ENCODE assay signal across 8 mouse cellular contexts in the genomic region with DNA sequence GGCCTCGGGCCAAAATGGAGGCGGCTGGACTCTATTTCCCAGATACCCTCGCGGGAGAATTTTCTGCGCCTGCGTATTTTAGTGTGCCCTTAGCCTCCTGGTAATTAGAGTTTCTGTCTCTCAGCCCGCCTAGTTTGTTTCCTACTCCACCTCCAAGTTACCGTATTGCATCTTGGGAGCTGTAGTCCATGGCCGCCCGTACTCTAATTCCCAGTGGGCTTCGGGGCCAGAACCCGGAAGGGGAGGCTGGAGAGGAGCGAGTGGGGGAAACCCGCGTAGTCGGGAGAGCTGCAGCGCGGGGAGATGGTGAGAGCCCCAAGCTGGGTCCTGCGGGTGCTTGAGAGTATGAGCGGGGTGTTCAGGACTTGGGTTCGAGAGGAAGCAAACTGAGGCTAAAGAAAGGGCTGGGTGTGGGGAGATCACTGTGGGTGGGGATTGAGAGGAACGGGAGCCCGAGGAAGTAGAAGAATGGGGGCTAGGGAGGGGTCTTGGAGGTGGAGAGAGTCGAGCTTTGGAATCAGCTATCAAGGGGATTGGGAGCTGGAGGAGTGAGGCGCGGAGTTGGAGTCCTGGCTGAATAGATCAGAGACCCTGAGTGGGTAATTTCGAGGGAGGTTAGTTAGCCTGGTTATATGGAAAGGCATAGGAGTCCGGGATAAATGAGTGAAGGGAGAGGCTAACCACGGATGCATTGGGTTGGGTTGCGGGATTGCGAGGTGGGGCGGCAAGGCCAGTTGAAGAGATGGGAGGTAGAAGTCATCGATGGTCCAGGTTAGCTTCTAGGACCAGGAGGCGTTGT. TPM values are rescaled to one million over a fixed set of nuclear protein-coding genes. Genes with fewer than 3 reads are reported as not detected.
DNase-seq lines count a peak whose midpoint lies in the region; ATAC-seq lines count a peak whose summit lies in the region.

A gene (plus strand): TSS at position 229 of the 799 bp plus-strand sequence.

- H3K4me1 ChIP-seq in lung, embryonic 16.5 days (replicated peaks; ENCODE audit: control insufficient read depth, insufficient read depth, low read length), result peaks cover 14% of the 10 kb centered on the region

- DNase-seq in MEL-GATA-1-ER (ENCODE audit: extremely low read depth, low read depth), result peak; percentile 97
- DNase-seq in cerebellum, adult 8-10 months, result peak; percentile 89
- DNase-seq in forelimb bud, embryonic 11.5 days (ENCODE audit: low read depth, low spot score), result peak; percentile 97
- peak; percentile 96 for DNase-seq in layer of hippocampus, adult 9-10 months (ENCODE audit: low spot score)
- DNase-seq in ovary, postnatal 10 days (ENCODE audit: low spot score), result peak; percentile 73
- DNase-seq in thymus, postnatal 10 days (ENCODE audit: low spot score in 2 of 2), result peak; percentile 90 to 92

- peak within 1 kb of the TSS; percentile 81 for H3K9ac ChIP-seq in lung, embryonic 16.5 days (ENCODE audit: low read length)

- peak; percentile 100 for ATAC-seq in hematopoietic stem cell, adult 5-6 weeks (replicated peaks in 1 of 2; ENCODE audit: insufficient read depth in 1 of 2, low FRiP score in 2 of 2, low TSS enrichment in 1 of 2, low read depth in 1 of 2, poor library complexity in 2 of 2, severe bottlenecking in 2 of 2)
- ATAC-seq in lung, embryonic 16.5 days (ENCODE audit: low read depth), result peak; percentile 97

- H3K36me3 ChIP-seq in lung, embryonic 16.5 days (ENCODE audit: control insufficient read depth, insufficient read depth, low read length), result no peaks in the 10 kb centered on the region

- peaks cover 11% of the 10 kb centered on the region for H3K9me3 ChIP-seq in lung, embryonic 16.5 days (ENCODE audit: control insufficient read depth, low read length)

- peak within 1 kb of the TSS; percentile 84 for H3K4me2 ChIP-seq in lung, embryonic 16.5 days (ENCODE audit: low read depth, low read length)

- WGBS in lung, embryonic 16.5 days, result 1% methylated on average over 34 of the region's 34 CpGs

- 0 out of 2 replicates have a peak within 1 kb of the TSS, but pooled peaks have one; percentile 9 for H3K27ac ChIP-seq in lung, embryonic 16.5 days (ENCODE audit: low read length)

- H3K4me3 ChIP-seq in lung, embryonic 16.5 days (ENCODE audit: low read length), result peak within 1 kb of the TSS; percentile 81

- H3K27me3 ChIP-seq in lung, embryonic 16.5 days (ENCODE audit: control insufficient read depth, insufficient read depth, low read depth, low read length), result no peaks in the 10 kb centered on the region

RNA-seq across cellular contexts. Expression of the gene that starts here (rescaled TPM):
- total RNA-seq in hematopoietic stem cell, adult 5-6 weeks (2017), result 7.8 and 8.3 TPM in 2 replicates
- 16.2 and 16.3 TPM in 2 replicates for polyA plus RNA-seq in lung, embryonic 16.5 days (2015; fragmentation: Nextera tagmentation; extraction: Ambion mirVana)

Comparison
In these comparisons a context has a peak if more than half of its experiments do, and no peak if none do; other contexts are left out.
1. Peak in every context shown above with its lines: DNase-seq, ATAC-seq, H3K4me3 ChIP-seq and H3K27ac ChIP-seq.